Mouse (Mus musculus) MEL (cell line): ENCODE measurements around the gene Lypd6b. TPM values are rescaled to one million over a fixed set of nuclear protein-coding genes. Genes with fewer than 3 reads are reported as not detected.

Experiments used
- DNase-seq: peaks from one replicate; pipeline ENCODE4 v3.0.0; 2011; ENCODE audit warnings: low read depth, low spot score
- H3K27ac ChIP-seq: 2 replicates; pipeline ENCODE4 v1.5.1; 2012; ENCODE audit warnings: low read depth, mild to moderate bottlenecking, control low read depth, low read length, moderate library complexity; ENCODE audit not compliant: control insufficient read depth
- H3K27me3 ChIP-seq, 2 experiments: fragments of 150-350 bp in 1 of 2; sonication (generic) in 1 of 2; 2 replicates each; pipeline ENCODE4 v1.6.1; 2012; ENCODE audit warnings: low read length in 2 of 2, mild to moderate bottlenecking in 2 of 2, improper control_type of control experiment in 1 of 2, moderate library complexity in 1 of 2; ENCODE audit not compliant: insufficient read depth in 2 of 2, control insufficient read depth in 1 of 2
- H3K36me3 ChIP-seq, 2 experiments: 2 replicates each; pipeline ENCODE4 v1.6.1; 2012 to 2014; ENCODE audit warnings: low read length in 2 of 2, improper control_type of control experiment in 1 of 2, inconsistent platforms in 1 of 2, mild to moderate bottlenecking in 1 of 2; ENCODE audit not compliant: insufficient read depth in 2 of 2, control insufficient read depth in 1 of 2
- H3K4me1 ChIP-seq, 2 experiments: fragments of 150-350 bp in 1 of 2; sonication (generic) in 1 of 2; 2 replicates each; pipeline ENCODE4 v1.6.1; 2012; ENCODE audit warnings: low read length in 2 of 2, improper control_type of control experiment in 1 of 2, mild to moderate bottlenecking in 1 of 2; ENCODE audit not compliant: insufficient read depth in 2 of 2, control insufficient read depth in 1 of 2
- H3K4me3 ChIP-seq, 2 experiments: fragments of 150-350 bp in 1 of 2; sonication (generic) in 1 of 2; 2 replicates each; pipeline ENCODE4 v1.5.1; 2012; ENCODE audit warnings: low read depth in 2 of 2, low read length in 2 of 2, mild to moderate bottlenecking in 2 of 2, moderate library complexity in 2 of 2, control low read depth in 1 of 2, improper control_type of control experiment in 1 of 2; ENCODE audit not compliant: control insufficient read depth in 1 of 2, insufficient read depth in 1 of 2
- H3K79me2 ChIP-seq: 2 replicates; pipeline ENCODE4 v1.6.1; 2012; ENCODE audit warnings: mild to moderate bottlenecking, low read length, moderate library complexity; ENCODE audit not compliant: control insufficient read depth, poor library complexity, insufficient read depth
- H3K9ac ChIP-seq: 2 replicates; pipeline ENCODE4 v1.6.1; 2012; ENCODE audit warnings: low read depth, mild to moderate bottlenecking, control low read depth, low read length, moderate library complexity; ENCODE audit not compliant: control insufficient read depth, poor library complexity, severe bottlenecking
- H3K9me3 ChIP-seq: fragments of 150-350 bp; sonication (generic); replicated peaks from 2 replicates; pipeline ENCODE4 v1.6.1; 2012; ENCODE audit warnings: mild to moderate bottlenecking, low read length, improper control_type of control experiment, moderate library complexity; ENCODE audit not compliant: insufficient read depth
- CHD2 ChIP-seq: IDR thresholded peaks from 2 replicates; pipeline ENCODE4 v1.6.1; 2011; ENCODE audit warnings: low read length, improper control_type of control experiment
- EP300 ChIP-seq, 2 experiments: IDR thresholded peaks; 2 replicates each; pipeline ENCODE4 v1.6.1; 2011; ENCODE audit warnings: improper control_type of control experiment in 2 of 2, low read length in 2 of 2, low read depth in 1 of 2, mild to moderate bottlenecking in 1 of 2
- ETS1 ChIP-seq: IDR thresholded peaks from 2 replicates; pipeline ENCODE4 v1.6.1; 2012; ENCODE audit warnings: low read depth, mild to moderate bottlenecking, inconsistent platforms, low read length, improper control_type of control experiment, moderate library complexity
- GABPA ChIP-seq: IDR thresholded peaks from 2 replicates; pipeline ENCODE4 v1.6.1; 2012; ENCODE audit warnings: low read depth, mild to moderate bottlenecking, inconsistent platforms, low read length, improper control_type of control experiment, moderate library complexity
- JUND ChIP-seq: IDR thresholded peaks from 2 replicates; pipeline ENCODE4 v1.6.1; 2011; ENCODE audit warnings: low read depth, mild to moderate bottlenecking, improper control_type of control experiment, low read length
- MAFK ChIP-seq: IDR thresholded peaks from 2 replicates; pipeline ENCODE4 v1.6.1; 2011; ENCODE audit warnings: low read depth, mild to moderate bottlenecking, low read length, improper control_type of control experiment, borderline replicate concordance
- MXI1 ChIP-seq: IDR thresholded peaks from 2 replicates; pipeline ENCODE4 v1.6.1; 2011; ENCODE audit warnings: mild to moderate bottlenecking, low read depth, low read length, improper control_type of control experiment
- NELFE ChIP-seq: IDR thresholded peaks from 2 replicates; pipeline ENCODE4 v1.6.1; 2011; ENCODE audit warnings: low read depth, low read length, improper control_type of control experiment
- POLR2AphosphoS2 ChIP-seq: IDR thresholded peaks from 2 replicates; pipeline ENCODE4 v1.6.1; 2011; ENCODE audit warnings: low read length, improper control_type of control experiment
- POLR2AphosphoS5 ChIP-seq: IDR thresholded peaks from 2 replicates; pipeline ENCODE4 v1.6.1; 2012; ENCODE audit warnings: low read depth, borderline replicate concordance, mild to moderate bottlenecking, inconsistent platforms, low read length, moderate library complexity, mixed read lengths
- TAL1 ChIP-seq: IDR thresholded peaks from 2 replicates; pipeline ENCODE4 v1.6.1; 2012; ENCODE audit warnings: mild to moderate bottlenecking, inconsistent platforms, low read length, moderate library complexity, mixed read lengths
- TBP ChIP-seq: IDR thresholded peaks from 2 replicates; pipeline ENCODE4 v1.8.0; 2011; ENCODE audit warnings: low read depth, low read length, improper control_type of control experiment
- USF1 ChIP-seq: IDR thresholded peaks from 2 replicates; pipeline ENCODE4 v1.6.1; 2014; ENCODE audit warnings: low read depth, mild to moderate bottlenecking, inconsistent platforms, low read length, improper control_type of control experiment, moderate library complexity
- ZMIZ1 ChIP-seq: IDR thresholded peaks from 2 replicates; pipeline ENCODE4 v1.6.1; 2012; ENCODE audit warnings: low read depth, mild to moderate bottlenecking, inconsistent platforms, low read length, improper control_type of control experiment, moderate library complexity
- ZNF384 ChIP-seq: IDR thresholded peaks from 2 replicates; pipeline ENCODE4 v1.6.1; 2012; ENCODE audit warnings: low read depth, mild to moderate bottlenecking, inconsistent platforms, low read length, improper control_type of control experiment
- polyA plus RNA-seq, 2 experiments: library from polyadenylated mRNA; stranded (reverse) in 1 of 2; unstranded in 1 of 2; fragments of >175 nt in 1 of 2; fragments of >200 nt in 1 of 2; gene quantifications; 2 replicates each; pipeline versions ENCODE4 v1.2.1 to v1.2.4; 2012; ENCODE audit warnings: low replicate concordance in 2 of 2, low read depth in 1 of 2; ENCODE audit not compliant: insufficient read length in 2 of 2, insufficient read depth in 1 of 2, missing spikeins in 1 of 2
- total RNA-seq: library from RNA; depleted of rRNA; stranded (reverse); fragments of 300-350 nt; gene quantifications from 2 replicates; pipeline ENCODE4 v1.2.3, GENCODE M21; 2012

Gene Lypd6b
- total and polyA plus RNA-seq, 3 experiments = not detected

- Histone ChIP-seq H3K4me3 (no peak overlapping the region), H3K36me3 (no peaks in the 10 kb centered on the region), H3K9me3 (no peaks in the 10 kb centered on the region), H3K27ac (no peak overlapping the region), H3K4me1 (no peaks in the 10 kb centered on the region), H3K79me2 (no peaks in the 10 kb centered on the region), H3K9ac (no peak overlapping the region), H3K27me3 (no peaks in the 10 kb centered on the region)
- TF ChIP-seq NELFE = no peak
- no peak for TF ChIP-seq POLR2AphosphoS2
- no peak for TF ChIP-seq USF1
- no peak for TF ChIP-seq GABPA
- TF ChIP-seq ETS1 = no peak
- no peak for TF ChIP-seq MAFK
- TF ChIP-seq CHD2 = no peak
- no peak for TF ChIP-seq ZMIZ1
- no peak for DNase-seq
Measured at GRCm38 (mm10) chr2:49937621-49938020, 150.1 kb downstream of the Lypd6b start.

DNA sequence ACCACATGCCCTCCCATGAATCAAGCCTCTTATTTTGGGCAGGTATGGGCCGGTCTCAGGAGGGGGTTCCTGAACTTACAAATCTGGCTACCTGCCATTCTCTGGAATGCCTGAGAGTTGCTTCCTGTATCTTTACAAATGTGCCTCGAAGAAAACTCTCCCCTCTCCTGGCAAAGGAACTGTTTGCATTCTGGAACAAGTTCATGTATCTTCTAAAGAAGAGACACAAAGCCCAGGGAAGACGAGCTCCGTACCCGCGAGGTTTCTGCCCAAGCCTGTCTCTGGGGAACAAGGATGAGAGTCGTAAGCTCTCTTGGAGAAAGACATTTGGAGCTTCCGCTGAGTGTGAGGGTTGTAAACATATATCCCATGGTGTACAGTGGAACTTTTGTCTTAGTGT, 150.8 kb downstream of the Lypd6b start:
- Histone ChIP-seq H3K27ac (no peak overlapping the region), H3K4me1 (no peaks in the 10 kb centered on the region), H3K9me3 (no peaks in the 10 kb centered on the region), H3K9ac (no peak overlapping the region), H3K79me2 (no peaks in the 10 kb centered on the region), H3K27me3 (no peaks in the 10 kb centered on the region), H3K4me3 (no peak overlapping the region), H3K36me3 (no peaks in the 10 kb centered on the region)
- TF ChIP-seq TAL1 = no peak
- no peak for DNase-seq

DNA sequence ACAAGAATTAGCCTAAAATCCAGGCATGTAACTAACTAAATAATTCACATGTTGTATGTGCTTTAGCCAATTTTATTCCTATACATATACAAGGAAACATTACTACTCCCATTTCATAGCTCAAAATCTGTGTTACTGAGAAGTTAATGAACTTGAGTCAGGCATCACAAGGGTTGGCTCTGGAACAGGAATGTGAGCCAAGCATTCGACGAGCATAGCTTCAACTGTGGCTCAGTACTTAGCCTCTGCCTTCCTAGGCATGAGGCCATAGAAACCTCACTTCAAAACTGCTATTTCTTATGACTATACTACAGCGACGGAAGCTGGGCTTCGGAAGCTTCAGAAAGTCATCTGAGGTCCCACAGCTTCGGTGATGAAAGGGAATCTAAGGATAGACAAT, 152.9 kb downstream of the Lypd6b start:
- Histone ChIP-seq H3K27ac (no peak overlapping the region), H3K36me3 (no peaks in the 10 kb centered on the region), H3K27me3 (no peaks in the 10 kb centered on the region), H3K4me1 (no peaks in the 10 kb centered on the region), H3K9ac (no peak overlapping the region), H3K4me3 (no peak overlapping the region), H3K79me2 (no peaks in the 10 kb centered on the region), H3K9me3 (no peaks in the 10 kb centered on the region)
- DNase-seq = no peak
- no peak for TF ChIP-seq MXI1
- no peak for TF ChIP-seq EP300 (IDR thresholded peaks at IDR 0.05; ENCODE audit: low read depth in 1 of 2, low read length in 2 of 2)
- no peak for TF ChIP-seq CHD2
- TF ChIP-seq JUND = no peak
- no peak for TF ChIP-seq ZNF384
- TF ChIP-seq TBP = no peak
- no peak for TF ChIP-seq POLR2AphosphoS5
